Mouse (Mus musculus): ENCODE data around the gene Lama1.

The Lama1 gene

DNA sequence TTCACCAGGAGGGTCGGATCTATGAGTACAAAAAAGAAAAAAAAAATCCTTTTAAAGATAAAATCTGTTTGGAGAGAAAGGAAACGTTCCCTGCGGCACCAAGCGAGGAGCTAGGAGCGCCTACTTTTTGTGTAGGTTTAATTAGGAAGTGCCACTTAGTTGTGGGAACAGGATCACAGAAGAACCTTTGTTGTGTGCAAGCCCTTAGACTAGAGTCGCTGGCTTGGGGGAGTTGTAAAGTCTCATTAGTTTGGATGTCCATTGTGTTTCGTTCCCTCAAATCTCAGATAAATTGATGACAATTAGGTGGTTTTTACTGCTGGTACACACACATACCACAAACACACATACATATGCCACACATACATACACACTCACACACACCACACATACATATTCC, 25.0 kb downstream of the Lama1 start:
- DNase-seq (ENCODE audit: low spot score) = no peak

DNA sequence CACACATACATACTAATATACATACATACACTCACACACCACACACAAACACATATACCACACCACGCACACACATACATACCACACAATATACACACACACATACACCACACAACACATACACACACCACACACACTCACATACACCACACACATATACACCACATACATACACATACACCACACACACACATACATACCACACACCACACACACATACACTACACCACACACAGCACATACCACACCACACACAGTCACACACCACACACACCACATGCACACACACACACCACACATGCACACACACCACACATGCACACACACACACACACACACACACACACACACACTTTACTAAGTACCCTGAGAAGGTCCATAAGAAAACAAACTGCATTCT, 25.5 kb downstream of the Lama1 start:
- DNase-seq (ENCODE audit: low spot score) = no peak

DNA sequence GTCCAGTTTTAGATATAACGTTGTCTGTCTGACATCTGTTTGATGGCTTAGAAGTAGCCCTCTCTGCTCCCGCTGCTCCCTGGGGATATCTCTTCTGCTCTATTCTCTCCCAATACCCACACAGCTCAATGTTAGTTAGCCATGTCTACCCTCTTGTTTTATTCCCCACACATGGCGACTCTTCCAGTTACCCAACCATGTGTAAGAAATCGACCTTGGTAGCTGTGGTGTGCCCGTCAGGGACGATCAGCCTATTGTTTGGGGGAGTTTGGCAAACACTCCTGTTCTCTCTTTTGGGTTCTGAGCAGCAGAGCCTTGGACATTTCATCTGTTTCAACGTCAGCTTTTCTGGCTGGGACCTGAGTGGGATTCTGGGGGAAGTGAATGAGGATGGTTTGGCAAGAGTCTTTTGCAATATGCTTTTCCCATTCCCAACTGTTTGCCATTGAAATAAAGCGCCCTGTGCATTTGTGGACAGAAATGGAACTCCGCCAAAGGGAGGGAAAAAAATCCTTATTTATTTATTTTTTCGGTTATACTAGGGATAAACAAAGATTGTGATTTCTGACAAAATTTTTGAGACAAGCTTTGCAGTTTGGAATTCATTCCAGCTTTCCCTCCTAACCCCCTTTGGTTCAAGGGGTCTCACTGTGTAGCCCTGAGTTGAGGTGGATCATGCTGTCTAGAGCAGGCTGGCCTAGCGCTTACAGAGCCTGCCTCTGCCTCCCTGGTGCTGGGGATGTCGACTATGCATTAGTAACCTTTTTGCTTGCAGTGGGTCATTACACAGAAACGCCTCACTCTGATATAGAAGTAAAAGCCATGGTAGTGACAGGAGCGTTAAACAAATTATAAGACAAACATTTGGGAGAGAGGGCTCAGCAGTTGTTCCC, 26.4 kb downstream of the Lama1 start:
- DNase-seq (ENCODE audit: low spot score) = no peak

DNA sequence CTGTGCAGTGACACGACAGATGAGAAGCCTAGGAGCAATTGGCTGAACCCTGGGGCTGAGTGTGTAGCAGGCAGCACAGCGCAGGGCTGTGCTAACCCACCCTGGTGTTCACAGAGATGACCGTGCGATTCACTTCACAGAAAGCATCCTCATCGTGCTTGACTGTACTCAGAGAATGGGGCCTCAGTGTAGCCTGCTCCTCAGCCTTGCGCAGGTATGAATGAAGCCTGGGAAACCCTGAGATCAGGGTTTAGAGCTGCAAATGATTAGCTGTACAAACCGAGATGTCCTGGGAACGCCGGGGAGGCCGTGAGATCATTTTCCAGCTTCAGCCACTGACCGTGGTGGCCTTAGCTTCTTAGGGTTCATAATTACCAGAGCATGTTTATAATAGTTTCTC, 29.5 kb downstream of the Lama1 start:
- DNase-seq (ENCODE audit: low spot score) = no peak

DNA sequence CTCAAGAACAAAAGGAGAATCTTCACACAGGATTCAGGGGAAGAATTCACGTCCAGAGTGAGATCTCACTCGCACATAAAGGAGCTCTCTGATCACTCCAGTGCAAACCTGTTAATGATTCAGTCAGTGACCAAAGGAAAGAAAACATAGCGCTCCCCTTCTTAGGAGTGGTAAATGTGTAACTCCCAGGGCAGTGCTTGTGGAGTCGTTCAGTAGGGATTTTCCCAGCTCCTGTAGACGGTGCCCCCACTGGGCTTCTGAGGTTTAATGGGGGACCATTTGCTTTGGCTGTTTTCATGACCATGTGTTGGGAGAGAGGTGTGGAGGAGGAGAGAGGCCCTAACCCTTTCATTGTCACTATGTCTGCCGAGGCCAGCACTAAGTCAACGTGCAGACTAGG, 31.7 kb downstream of the Lama1 start:
- no peak for DNase-seq (ENCODE audit: low spot score)

- no peak for DNase-seq (ENCODE audit: low spot score)
These were observed 34.0 kb downstream of the Lama1 start for GRCm38 (mm10) chr17:67731096-67731495.

- DNase-seq (ENCODE audit: low spot score) = no peak
These were observed 34.9 kb downstream of the Lama1 start for GRCm38 (mm10) chr17:67731964-67732363.

- DNase-seq (ENCODE audit: low spot score) = no peak
These were observed 36.5 kb downstream of the Lama1 start for GRCm38 (mm10) chr17:67733516-67733915.

GRCm38 (mm10) chr17:67735722-67736121, 38.7 kb downstream of the Lama1 start:
- DNase-seq (ENCODE audit: low spot score) = no peak

- DNase-seq (ENCODE audit: low spot score) = peak; percentile 88
These were observed 44.2 kb downstream of the Lama1 start for GRCm38 (mm10) chr17:67741229-67741628.

DNA sequence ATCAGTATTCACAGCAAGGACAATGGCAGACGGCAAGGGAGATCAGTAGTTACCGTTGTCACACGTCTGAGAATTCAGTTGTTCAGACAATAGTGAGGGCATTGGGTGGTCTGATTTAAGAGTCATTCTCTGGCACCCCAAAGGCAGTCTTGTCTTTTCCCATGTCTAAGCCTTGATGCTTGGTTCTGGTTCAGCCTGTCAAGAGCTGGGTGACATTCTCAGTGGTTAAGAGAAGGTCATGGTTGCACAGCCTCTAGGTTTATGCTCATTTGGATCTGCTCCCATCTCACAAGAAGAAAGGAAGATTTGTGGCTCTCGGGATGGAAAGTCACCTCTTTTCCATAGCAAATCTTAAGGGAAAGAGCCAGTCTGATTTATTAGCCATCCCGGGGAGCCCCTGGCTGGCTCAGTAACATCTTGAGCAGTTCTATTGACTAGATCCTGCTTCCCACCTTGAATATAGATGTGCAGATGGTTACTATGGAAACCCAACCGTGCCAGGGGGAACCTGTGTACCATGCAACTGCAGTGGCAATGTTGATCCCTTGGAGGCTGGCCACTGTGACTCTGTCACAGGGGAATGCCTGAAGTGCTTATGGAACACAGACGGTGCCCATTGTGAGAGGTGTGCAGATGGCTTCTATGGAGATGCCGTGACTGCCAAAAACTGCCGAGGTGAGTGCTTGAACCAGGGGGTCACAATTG, 67.3 kb downstream of the Lama1 start:
- DNase-seq (ENCODE audit: low spot score) = no peak

GRCm38 (mm10) chr17:67773608-67774007, 76.5 kb downstream of the Lama1 start:
- DNase-seq (ENCODE audit: low spot score) = no peak

GRCm38 (mm10) chr17:67776764-67777163, 79.7 kb downstream of the Lama1 start:
- no peak for DNase-seq (ENCODE audit: low spot score)

- peak; percentile 70 for DNase-seq (ENCODE audit: low spot score)
These were observed 82.8 kb downstream of the Lama1 start for GRCm38 (mm10) chr17:67779812-67780211.

GRCm38 (mm10) chr17:67791091-67791490, 94.0 kb downstream of the Lama1 start:
- DNase-seq (ENCODE audit: low spot score) = no peak

DNA sequence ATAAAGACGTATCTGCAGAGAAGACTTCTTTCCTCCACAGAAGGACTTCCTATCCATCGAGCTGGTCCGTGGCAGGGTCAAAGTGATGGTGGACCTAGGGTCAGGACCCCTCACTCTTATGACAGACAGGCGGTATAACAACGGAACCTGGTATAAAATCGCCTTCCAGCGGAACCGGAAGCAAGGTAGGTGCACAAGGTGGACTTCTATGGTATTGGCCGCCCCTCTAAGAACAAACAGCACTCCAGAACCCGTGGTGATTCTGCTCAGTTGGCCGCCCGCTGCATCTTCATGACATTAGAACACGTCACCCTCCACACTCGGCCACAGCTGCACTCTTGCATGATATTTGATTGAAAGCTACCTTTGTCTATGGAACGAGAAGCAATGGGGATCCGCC, 112.1 kb downstream of the Lama1 start:
- DNase-seq (ENCODE audit: low spot score) = no peak

DNA sequence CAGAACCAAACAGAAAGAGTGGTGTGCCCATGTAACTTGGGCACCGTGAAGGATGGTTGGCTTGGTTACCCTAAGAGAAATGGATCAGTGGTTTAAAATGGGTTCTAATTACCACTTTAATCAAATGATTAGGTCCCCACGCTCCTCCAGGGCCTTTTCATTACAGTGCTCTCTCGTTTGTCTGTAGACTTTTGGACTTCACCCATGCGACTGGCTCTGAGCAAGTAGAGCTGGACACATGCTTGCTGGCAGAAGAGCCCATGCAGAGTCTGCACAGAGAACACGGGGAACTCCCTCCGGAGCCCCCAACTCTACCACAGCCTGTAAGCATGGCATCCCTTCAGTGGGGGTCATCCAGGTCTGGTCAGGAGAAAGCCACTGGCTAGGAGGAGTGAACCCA, 116.6 kb downstream of the Lama1 start:
- DNase-seq (ENCODE audit: low spot score) = no peak

GRCm38 (mm10) chr17:67815720-67816119, 118.7 kb downstream of the Lama1 start:
- DNase-seq (ENCODE audit: low spot score) = no peak

GRCm38 (mm10) chr17:67816916-67817315, 119.9 kb downstream of the Lama1 start:
- DNase-seq (ENCODE audit: low spot score) = no peak

DNA sequence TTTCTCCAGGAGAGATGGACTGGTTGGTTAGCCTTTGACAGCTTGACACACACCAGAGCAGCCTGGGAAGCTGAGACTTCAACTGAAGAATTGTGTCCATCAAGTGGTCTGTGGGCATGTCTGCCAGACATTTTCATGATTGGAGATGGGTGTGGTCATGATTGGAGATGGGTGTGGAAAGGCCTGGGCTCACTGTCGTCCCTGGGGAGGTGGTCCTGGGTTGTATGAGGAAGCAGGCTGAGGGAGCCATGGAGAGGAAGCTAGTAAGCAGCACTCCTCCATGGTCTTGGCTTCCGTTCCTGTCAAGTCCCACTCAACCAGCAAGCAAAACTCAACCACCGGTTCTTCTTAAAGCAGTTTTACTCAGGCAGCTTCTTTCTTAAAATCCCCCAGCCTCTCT, 130.4 kb downstream of the Lama1 start:
- no peak for DNase-seq (ENCODE audit: low spot score)

GRCm38 (mm10) chr17:67836146-67836895, 139.3 kb downstream of the Lama1 start:
- DNase-seq (ENCODE audit: low spot score) = no peak

GRCm38 (mm10) chr17:67837351-67838090, 140.5 kb downstream of the Lama1 start:
- peak; percentile 83 for DNase-seq (ENCODE audit: low spot score)
